Mouse (Mus musculus) monocyte, adult 5-6 weeks (primary cell): ENCODE data around the gene Diexf. TPM values are rescaled to one million over a fixed set of nuclear protein-coding genes. Genes with fewer than 3 reads are reported as not detected.

Source experiments
- ATAC-seq: fragments of 153-309, 156-312 bp; replicated peaks from 2 replicates; pipeline ENCODE4 v1.8.0; 2017; ENCODE audit warnings: mild to moderate bottlenecking; ENCODE audit not compliant: low TSS enrichment, insufficient number of reproducible peaks, severe bottlenecking, poor library complexity, low FRiP score
- total RNA-seq: library from RNA; stranded (forward); fragments of 200-1000, 200-491, 200-594 nt; gene quantifications from 3 replicates; pipeline ENCODE4 v1.2.3, GENCODE M21; 2017

The Diexf gene
- total RNA-seq, 1 experiment from 2014 or later: 24.0 TPM

- no peak for ATAC-seq
Measured at GRCm38 (mm10) chr1:193142517-193143062, 12.5 kb upstream of the Diexf start.

GRCm38 (mm10) chr1:193141118-193141517, 11.0 kb upstream of the Diexf start:
- no peak for ATAC-seq

- 0 out of 2 replicates have a peak, but pooled peaks have one; percentile 29 for ATAC-seq
Measured at GRCm38 (mm10) chr1:193138669-193139068, 8.6 kb upstream of the Diexf start.

- ATAC-seq: no peak
Measured at GRCm38 (mm10) chr1:193138087-193138486, 8.0 kb upstream of the Diexf start.

- no peak for ATAC-seq
Measured at GRCm38 (mm10) chr1:193133726-193134125, 3.7 kb upstream of the Diexf start.

- ATAC-seq: no peak
Measured at GRCm38 (mm10) chr1:193132385-193132784, 2.3 kb upstream of the Diexf start.

GRCm38 (mm10) chr1:193131311-193131948, 1.4 kb upstream of the Diexf start:
- ATAC-seq: no peak

GRCm38 (mm10) chr1:193130839-193131238, 767 bp upstream of the Diexf start:
- ATAC-seq: no peak

GRCm38 (mm10) chr1:193130456-193130825, 369 bp upstream of the Diexf start:
- no peak for ATAC-seq

GRCm38 (mm10) chr1:193129321-193129720, 751 bp downstream of the Diexf start:
- no peak for ATAC-seq

- no peak for ATAC-seq
Measured at GRCm38 (mm10) chr1:193128055-193128454, 2.0 kb downstream of the Diexf start.

GRCm38 (mm10) chr1:193125835-193126234, 4.2 kb downstream of the Diexf start:
- ATAC-seq: no peak

- ATAC-seq: no peak
Measured at GRCm38 (mm10) chr1:193123290-193123689, 6.8 kb downstream of the Diexf start.

- ATAC-seq: no peak
Measured at GRCm38 (mm10) chr1:193122793-193123192, 7.3 kb downstream of the Diexf start.

GRCm38 (mm10) chr1:193112093-193112492, 18.0 kb downstream of the Diexf start:
- no peak for ATAC-seq

GRCm38 (mm10) chr1:193102996-193103395, 27.1 kb downstream of the Diexf start:
- no peak for ATAC-seq

GRCm38 (mm10) chr1:193102556-193102955, 27.5 kb downstream of the Diexf start:
- no peak for ATAC-seq

GRCm38 (mm10) chr1:193102029-193102428, 28.0 kb downstream of the Diexf start:
- ATAC-seq: no peak

- no peak for ATAC-seq
Measured at GRCm38 (mm10) chr1:193098946-193099345, 31.1 kb downstream of the Diexf start.

- ATAC-seq: no peak
Measured at GRCm38 (mm10) chr1:193093596-193093995, 36.5 kb downstream of the Diexf start.

GRCm38 (mm10) chr1:193092771-193093170, 37.3 kb downstream of the Diexf start:
- ATAC-seq: no peak
